Mouse (Mus musculus) ES-CJ7 (cell line): ENCODE measurements around the gene Ccer2.
A peak's percentile ranks its signal among the peaks of the same experiment; 100 is the strongest.

Source experiments
- DNase-seq: peaks from one replicate; pipeline ENCODE4 v3.0.0; 2011; ENCODE audit warnings: low read depth, low spot score

Ccer2 gene

DNA sequence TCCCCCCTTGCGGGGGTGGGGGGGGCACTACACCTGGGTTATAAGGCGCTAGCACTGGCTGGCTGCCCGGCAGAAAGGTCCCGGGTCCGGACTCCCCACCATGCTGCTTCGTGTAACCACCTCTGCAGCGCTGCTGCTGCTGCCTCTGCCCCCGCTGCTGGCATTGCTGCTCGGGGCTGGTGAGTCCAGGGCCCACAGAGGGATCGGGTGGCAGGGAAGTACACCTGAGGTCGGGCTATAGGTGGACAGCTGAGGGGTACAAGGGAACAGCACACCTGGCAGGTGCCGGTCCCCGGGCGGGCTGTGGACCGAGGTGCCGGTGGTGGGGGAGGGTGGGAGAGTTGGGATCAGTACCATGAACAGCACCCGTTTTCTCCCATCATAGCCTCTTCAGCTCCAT is at the start of gene Ccer2:
Gene Ccer2, plus strand, starts transcription at position 96 of the 400 bp plus-strand sequence.
- DNase-seq: no peak

- no peak for DNase-seq
These were observed 46.5 kb upstream of the Ccer2 start for GRCm38 (mm10) chr7:28709454-28709853.

- DNase-seq: peak; percentile 68
These were observed 45.0 kb upstream of the Ccer2 start for GRCm38 (mm10) chr7:28710962-28711361.

- DNase-seq: no peak
These were observed 41.3 kb upstream of the Ccer2 start for GRCm38 (mm10) chr7:28714667-28715066.

DNA sequence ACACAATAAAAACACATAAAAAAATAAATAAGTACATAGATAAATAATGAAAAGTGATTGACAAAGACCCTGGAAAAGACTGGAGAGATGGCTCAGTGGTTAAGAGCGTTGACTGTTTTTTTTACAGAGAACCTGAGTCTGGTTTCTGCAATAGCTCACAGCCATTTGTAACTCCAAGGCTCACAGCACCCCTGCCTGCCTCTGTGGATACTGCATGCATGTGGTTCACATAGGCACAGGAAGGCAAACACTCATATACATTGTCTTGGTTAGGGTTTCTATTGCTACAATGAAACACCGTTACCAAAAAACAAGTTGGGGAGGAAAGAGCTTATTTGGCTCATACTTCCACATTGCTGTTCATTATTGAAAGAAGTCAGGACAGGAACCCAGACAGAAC is 40.4 kb upstream of the Ccer2 start:
- DNase-seq: peak; percentile 51

DNA sequence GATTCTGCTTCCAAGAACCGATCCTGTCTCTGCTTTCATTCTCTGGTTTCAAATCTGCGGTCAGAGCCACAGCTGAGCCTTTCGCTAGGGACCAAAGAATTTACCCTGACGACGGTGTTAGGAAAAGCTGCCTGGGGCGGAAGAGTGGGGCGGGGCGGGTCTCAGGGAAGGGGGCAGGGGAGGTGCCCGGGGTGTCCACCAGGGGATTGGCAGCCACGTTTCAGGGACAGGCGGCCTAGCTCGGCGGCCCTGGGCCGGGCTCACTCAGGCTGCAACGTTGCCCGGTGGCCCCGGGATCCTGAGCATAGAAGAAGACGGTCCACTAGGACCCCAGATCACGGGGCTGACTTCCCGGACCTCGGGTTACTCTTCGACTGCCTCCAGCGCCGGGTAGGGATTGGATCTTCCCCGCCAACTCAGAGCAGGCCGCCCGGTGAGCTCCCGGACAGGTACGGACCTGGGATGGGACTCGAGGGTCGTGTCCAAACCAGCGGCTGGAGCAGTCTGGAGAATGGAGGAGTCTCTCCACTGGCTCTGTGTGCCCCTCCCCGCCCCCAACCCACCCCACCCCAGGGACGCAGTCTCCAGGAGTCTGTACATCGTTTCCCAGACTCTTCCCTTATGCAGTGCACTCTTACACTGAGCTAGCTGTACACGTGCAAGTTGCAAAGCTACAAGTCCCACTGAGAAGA is 39.2 kb upstream of the Ccer2 start, which contains the start of gene Fbxo17:
Gene Fbxo17, plus strand, starts transcription at position 215 of the 692 bp plus-strand sequence.
- DNase-seq: peak; percentile 35

GRCm38 (mm10) chr7:28717726-28718125 is 38.2 kb upstream of the Ccer2 start:
- no peak for DNase-seq

DNA sequence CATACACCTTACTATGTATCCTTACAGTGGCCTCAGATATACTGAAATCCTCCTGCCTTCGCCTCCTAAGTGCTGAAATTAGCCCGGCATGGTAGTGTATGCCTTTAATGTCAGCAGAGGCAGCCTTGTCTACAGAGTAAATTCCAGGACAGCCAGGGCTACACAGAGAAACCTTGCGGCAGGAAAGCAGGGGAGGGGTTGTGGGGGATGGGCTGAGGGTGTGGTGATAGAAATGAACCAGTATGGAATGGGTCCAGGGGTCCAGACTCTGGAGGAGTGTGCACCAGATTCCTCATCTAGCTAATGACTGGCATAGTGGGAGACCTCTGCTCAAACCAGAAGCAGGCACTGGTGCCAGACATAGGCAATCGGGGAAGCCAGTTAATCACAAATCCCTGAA is 36.8 kb upstream of the Ccer2 start:
- peak; percentile 72 for DNase-seq

- DNase-seq: peak; percentile 62
These were observed 36.3 kb upstream of the Ccer2 start for GRCm38 (mm10) chr7:28719650-28720049.

DNA sequence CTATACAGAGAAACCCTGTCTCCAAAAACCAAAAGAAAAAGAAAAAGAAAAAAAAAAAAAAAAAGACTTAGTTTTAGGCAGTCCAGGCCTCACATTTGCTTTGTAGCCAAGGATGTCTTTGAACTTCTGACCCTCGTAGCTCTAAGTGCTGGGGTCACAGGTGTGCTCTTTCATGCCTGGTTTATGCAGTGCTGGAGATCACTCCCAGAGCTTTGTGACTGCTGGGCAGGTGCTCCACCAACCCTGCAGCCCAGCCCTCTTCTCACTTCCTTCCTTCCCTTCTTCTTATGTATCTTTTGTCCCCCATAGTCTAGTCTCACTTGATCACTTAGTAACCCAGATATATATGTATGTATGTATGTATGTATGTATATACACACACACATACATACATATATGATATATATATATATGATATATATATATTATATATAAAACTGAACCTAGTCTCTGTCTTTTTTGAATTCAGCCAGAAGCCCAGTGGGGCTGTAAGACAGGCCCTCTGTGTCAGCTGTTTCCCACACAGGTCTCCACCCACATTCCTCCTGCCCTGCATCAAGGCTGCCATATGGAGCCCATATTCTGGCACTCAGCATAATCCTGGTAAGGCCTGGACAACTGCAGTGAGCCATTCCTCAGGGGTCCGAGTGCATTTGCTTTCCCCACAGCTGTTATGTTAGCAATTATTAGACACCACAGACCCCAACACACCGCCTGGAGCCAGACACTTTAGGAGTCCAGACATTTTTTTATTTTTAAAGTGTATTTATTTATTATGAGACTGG is 35.0 kb upstream of the Ccer2 start:
- DNase-seq: no peak

DNA sequence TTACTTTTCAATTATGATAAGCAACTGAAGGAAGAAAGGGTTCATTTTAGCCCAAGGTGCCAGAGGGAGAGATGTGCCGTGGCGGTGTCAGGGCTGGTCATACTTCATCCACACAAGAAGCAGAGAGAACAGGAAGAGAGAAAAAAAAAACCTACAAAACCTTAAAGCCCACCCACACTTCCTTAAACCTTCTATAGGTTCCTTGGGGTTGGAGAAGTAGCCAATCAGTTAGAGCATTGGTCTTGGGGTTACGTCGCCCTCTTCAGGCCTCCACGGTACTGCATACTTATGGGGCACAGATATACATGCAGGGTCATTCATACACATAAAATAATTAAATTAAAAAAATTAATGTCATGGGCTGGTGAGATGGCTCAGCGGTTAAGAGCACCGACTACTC is 33.9 kb upstream of the Ccer2 start:
- DNase-seq: no peak

GRCm38 (mm10) chr7:28724613-28725012 is 31.4 kb upstream of the Ccer2 start:
- DNase-seq: peak; percentile 57

DNA sequence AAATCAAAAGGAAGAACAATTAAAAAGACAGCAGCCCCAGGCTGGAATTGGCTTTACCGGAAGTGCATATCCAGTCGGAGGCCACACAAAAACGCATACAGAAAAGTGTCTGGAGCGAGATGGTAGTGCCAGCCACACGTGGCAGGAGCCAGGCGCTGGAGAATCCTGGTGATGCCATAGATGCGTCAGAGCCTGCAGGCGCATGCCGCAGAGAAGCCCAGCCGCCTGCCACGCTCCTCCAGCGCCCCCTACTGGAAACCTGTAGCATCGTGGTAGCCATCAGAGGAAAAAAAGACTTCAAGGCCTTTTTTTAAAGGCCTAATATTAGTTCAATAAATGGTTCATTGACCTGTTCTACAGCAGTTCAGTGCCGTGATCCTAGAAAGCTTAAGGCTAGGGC is 29.4 kb upstream of the Ccer2 start:
- DNase-seq: peak; percentile 76

GRCm38 (mm10) chr7:28727649-28728340 is 28.2 kb upstream of the Ccer2 start:
- no peak for DNase-seq

DNA sequence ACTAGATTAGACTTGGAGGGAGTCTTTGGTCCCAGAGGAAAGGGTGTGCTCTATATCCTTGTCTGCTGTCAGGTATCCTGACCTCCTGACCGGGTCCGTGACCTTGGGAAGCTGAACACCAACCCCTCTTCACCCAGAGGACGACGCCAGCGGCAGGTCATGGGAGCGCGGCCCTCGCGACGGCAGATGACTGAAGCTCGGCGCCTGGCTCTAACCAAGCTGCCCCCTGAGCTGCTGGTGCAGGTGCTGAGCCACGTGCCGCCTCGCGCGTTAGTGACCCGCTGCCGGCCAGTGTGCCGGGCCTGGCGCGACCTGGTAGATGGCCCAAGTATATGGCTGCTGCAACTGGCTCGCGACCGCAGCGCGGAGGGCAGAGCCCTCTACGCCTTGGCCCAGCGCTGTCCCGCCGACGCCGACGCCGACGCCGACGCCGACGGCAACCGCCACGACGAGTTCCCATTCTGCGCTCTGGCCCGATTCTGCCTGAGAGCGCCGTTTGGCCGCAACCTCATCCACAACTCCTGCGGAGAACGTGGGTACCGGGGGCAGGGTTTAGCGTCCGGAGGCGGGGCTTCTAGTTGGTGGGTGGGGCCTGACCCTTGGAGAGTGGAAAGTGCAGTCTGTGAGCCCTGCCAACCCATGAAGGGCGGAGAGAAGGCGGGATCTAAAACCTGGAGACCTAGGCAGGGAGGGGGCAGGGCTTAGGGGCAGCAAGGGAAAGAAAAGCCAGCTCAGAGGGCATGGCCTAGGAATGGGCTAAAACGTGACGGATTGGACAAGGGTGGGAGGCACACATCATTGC is 23.4 kb upstream of the Ccer2 start:
- peak; percentile 96 for DNase-seq

- DNase-seq: no peak
These were observed 22.8 kb upstream of the Ccer2 start for GRCm38 (mm10) chr7:28733211-28733610.

- DNase-seq: peak; percentile 92
These were observed 20.3 kb upstream of the Ccer2 start for GRCm38 (mm10) chr7:28735701-28736100.

GRCm38 (mm10) chr7:28739829-28740228 is 16.1 kb upstream of the Ccer2 start:
- DNase-seq: peak; percentile 60

DNA sequence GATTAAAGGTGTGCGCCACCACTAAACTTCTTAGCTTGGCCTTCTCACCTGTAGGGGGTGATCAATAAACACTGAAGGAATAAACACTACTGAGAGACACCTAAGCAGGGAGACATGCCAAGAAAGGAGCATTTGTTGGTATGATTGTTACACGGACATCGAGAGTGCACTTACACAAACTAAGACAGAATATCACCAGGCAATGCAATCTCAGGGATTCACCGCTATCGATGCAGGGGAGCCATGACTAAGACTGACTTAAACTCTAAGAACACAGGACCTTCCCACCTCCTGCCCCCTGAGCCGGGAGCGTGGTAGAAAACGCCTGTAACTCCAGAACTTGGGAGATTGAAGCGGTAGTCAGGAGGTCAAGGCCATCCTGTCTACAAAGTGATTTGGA is 15.0 kb upstream of the Ccer2 start:
- DNase-seq: peak; percentile 43

GRCm38 (mm10) chr7:28741368-28741708 is 14.6 kb upstream of the Ccer2 start:
- DNase-seq: no peak

DNA sequence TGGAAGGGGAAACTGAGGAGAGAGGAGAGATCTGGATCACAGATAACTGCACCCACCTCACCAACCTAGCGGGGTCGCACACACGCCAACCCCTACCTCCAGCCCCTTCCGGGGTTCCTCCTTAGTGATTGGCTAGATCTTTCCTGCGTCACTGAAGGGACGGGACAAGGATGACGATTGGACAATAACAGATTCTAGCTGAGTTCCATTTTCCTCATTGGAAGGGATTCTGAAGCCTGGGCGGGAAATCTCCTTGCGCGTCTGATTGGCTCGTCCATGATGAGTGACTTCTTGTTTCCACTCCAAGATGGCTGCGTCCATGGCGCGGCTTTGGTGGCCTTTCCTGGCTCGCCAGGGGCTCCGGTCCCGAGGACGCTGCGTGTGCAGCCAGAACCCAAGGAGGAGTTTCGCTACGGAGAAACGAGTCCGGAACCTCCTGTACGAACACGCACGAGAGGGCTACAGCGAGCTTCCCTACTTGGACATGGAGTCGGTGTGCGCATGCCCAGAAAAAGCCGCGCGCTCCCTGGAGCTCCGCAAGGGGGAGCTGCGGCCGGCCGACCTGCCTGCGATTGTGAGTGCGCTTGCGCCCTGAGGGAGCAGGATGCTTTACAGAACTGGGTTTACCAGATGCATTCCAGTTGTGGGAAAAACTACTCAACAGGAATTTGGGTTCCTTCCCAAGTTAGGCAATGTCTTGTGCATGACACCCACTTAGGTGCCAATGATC is 14.1 kb upstream of the Ccer2 start, which contains the start of the genes Mrps12 and Sars2:
Gene Mrps12, minus strand, starts transcription at position 112 of the 730 bp plus-strand sequence.
Gene Sars2, plus strand, starts transcription at position 284 of the 730 bp plus-strand sequence.
- DNase-seq: peak; percentile 99
